Mouse (Mus musculus) liver, embryonic 16.5 days (tissue): ENCODE measurements around the gene Atp2a3. TPM values are rescaled to one million over a fixed set of nuclear protein-coding genes. Genes with fewer than 3 reads are reported as not detected.

Source experiments
- ATAC-seq: fragments of 200-750 bp; cut with Nextera tagmentation; 2 replicates; pipeline ENCODE4 v1.8.0; 2017; ENCODE audit warnings: low read depth, mild to moderate bottlenecking, moderate number of reproducible peaks, moderate library complexity
- H3K27ac ChIP-seq: fragments of 300-500 bp; sonication (generic); 2 replicates; pipeline ENCODE4 v1.5.1; 2014; ENCODE audit warnings: mild to moderate bottlenecking, low read length
- H3K27me3 ChIP-seq: fragments of 300-500 bp; sonication (generic); 2 replicates; pipeline ENCODE4 v1.6.1; 2014; ENCODE audit warnings: low read depth, low read length, mixed read lengths; ENCODE audit not compliant: control insufficient read depth, insufficient read depth
- H3K36me3 ChIP-seq: fragments of 300-500 bp; sonication (generic); 2 replicates; pipeline ENCODE4 v1.6.1; 2014; ENCODE audit warnings: mild to moderate bottlenecking; ENCODE audit not compliant: control insufficient read depth, insufficient read depth
- H3K4me1 ChIP-seq: fragments of 300-500 bp; sonication (generic); 2 replicates; pipeline ENCODE4 v1.6.1; 2014; ENCODE audit warnings: low read depth, low read length, mixed read lengths; ENCODE audit not compliant: control insufficient read depth
- H3K4me2 ChIP-seq: fragments of 300-500 bp; sonication (generic); 2 replicates; pipeline ENCODE4 v1.6.1; 2014; ENCODE audit warnings: low read depth, low read length, mixed read lengths
- H3K4me3 ChIP-seq: fragments of 300-500 bp; sonication (generic); 2 replicates; pipeline ENCODE4 v1.5.1; 2014; ENCODE audit warnings: low read depth, mild to moderate bottlenecking, low read length
- H3K9ac ChIP-seq: fragments of 300-500 bp; sonication (generic); 2 replicates; pipeline ENCODE4 v1.6.1; 2014; ENCODE audit warnings: low read depth, low read length
- H3K9me3 ChIP-seq: fragments of 300-500 bp; sonication (generic); replicated peaks from 2 replicates; pipeline ENCODE4 v1.6.1; 2016; ENCODE audit warnings: low read length; ENCODE audit not compliant: control insufficient read depth
- WGBS: fragments of 180-500 bp; shearing (Covaris S2); extraction: QIAGEN DNeasy Blood & Tissue Kit; methylation state at CpG from one replicate; pipeline ENCODE4 v1.1.7; 2014; ENCODE audit not compliant: insufficient replicate concordance; 5-methylcytosine and 5-hydroxymethylcytosine counted together
- polyA plus RNA-seq: library from polyadenylated mRNA; unstranded; fragments of >200 nt; fragmentation: Nextera tagmentation; extraction: Ambion mirVana; gene quantifications from 2 replicates; pipeline ENCODE4 v1.2.1, GENCODE M21; 2015

The Atp2a3 gene
- polyA plus RNA-seq, 1 experiment from 2014 or later = 13.1 TPM

DNA sequence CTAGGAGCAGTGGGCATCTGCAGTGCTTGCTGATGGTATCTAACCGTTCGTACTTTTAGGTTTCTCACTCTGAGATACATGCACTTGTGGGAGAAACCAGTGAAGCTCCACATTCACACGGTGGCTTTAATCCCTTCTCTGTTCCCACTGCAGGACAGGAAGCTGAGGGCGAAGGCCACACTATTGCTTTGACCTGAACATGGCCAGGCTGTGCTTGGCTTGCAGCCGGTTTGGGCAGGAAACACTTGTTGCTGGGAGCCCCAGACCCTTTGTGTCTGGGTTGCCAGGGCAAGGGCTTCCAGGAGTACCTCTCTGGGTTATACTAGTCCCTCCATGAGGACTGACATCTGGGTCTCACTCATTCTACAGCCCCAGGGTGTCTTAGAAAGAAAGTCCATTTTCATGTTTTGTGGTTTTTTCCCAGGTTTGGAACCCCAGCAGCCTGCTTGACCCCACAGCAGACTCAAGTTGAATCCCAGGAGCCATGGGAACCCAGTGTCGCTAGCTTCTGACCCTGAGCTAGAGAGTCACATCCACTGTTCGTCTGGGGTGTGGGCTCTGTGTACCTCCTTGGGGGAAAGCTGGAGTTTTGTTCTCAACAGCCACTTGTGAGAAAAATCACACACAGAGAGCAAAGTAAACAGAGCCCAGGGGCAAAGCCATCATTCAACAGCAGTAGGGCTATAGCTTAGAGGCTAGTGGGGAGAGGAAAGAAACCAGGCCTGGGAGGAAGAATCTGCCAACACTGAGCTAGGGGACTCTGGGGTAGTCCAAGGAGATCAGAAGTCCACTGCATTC is 15.8 kb upstream of the Atp2a3 start:
- peaks cover 13% of the 10 kb centered on the region for H3K4me1 ChIP-seq
- no peak overlapping the region for H3K4me3 ChIP-seq
- no peaks in the 10 kb centered on the region for H3K27me3 ChIP-seq
- H3K36me3 ChIP-seq = no peaks in the 10 kb centered on the region
- 29% methylated on average over 7 of the region's 7 CpGs for WGBS
- H3K9ac ChIP-seq = no peak overlapping the region
- ATAC-seq = peak; percentile 43; the same call in 1 of the 2 replicates
- no peaks in the 10 kb centered on the region for H3K9me3 ChIP-seq
- H3K27ac ChIP-seq = no peak overlapping the region
- H3K4me2 ChIP-seq = no peak overlapping the region

DNA sequence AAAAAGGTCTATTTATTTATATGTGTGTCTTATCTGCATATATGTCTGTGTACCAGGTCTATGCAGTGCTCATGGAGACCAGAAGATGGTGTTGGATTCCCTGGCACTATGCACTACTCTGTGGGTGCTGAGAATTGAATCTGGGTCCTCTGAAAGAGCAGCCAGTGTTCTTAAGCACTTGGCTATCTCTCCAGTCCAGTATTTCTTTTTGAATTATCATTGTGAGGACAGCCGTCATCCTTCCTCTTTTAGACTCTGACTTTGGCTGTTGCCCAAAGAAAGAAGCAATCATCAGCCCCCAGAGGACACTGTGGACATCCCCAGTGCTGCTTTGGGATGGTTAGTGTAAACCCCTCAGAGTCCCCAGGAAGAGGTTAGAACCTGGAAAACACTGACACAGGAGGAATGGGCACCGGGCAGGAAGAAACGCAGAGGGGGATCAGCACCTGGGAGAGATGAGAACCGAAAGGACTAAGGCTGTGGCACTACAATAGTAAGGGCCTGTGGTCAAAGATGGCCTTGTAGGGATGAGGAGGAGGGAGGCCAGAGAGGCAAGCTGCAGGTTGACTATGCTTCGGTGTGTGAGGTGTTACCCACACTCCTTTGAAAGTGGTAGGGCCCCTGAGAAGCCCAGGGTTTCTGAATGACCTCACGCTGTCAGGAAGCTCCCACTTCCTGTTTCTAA is 15.0 kb upstream of the Atp2a3 start:
- 8% methylated on average over 6 of the region's 6 CpGs for WGBS
- no peaks in the 10 kb centered on the region for H3K9me3 ChIP-seq
- peaks cover 9% of the 10 kb centered on the region for H3K4me1 ChIP-seq
- no peak overlapping the region for H3K4me3 ChIP-seq
- no peak overlapping the region; the same call in 1 of the 2 replicates for H3K9ac ChIP-seq
- ATAC-seq = 0 out of 2 replicates have a peak, but pooled peaks have one; percentile 9
- no peaks in the 10 kb centered on the region for H3K36me3 ChIP-seq
- no peaks in the 10 kb centered on the region for H3K27me3 ChIP-seq
- H3K27ac ChIP-seq = no peak overlapping the region
- peak overlapping the region; percentile 6; the same call in 1 of the 2 replicates for H3K4me2 ChIP-seq

DNA sequence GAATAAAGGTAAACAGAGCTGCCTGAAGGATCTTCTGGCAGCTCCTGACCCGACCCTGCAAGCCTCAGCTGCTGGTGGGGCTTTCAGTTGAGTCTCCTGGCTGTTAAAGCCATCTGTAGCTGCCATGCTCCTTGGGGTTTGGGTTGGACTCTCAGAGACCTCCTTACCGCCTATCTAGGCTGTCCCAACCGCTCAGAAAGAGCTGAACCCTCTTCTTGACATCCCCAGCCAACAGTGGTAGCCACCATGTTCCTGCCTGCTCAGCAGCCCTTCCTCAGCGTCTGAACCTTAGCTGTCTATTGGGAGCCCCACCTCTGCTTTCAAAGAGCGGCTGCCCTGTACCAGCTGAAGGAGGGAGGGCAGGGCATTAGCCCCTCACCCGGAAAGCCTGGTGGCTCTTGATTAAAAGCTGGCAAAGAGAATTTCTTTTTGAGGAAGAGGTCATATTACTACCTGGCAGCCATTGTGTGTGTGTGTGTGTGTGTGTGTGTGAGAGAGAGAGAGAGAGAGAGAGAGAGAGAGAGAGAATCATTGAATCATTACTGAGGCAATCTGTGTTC is 14.3 kb upstream of the Atp2a3 start:
- Histone ChIP-seq H3K9me3 (no peaks in the 10 kb centered on the region), H3K4me3 (no peak overlapping the region), H3K9ac (no peak overlapping the region; the same call in 1 of the 2 replicates), H3K27me3 (no peaks in the 10 kb centered on the region), H3K27ac (no peak overlapping the region), H3K36me3 (no peaks in the 10 kb centered on the region), H3K4me1 (peaks cover 9% of the 10 kb centered on the region), H3K4me2 (peak overlapping the region; percentile 6; the same call in 1 of the 2 replicates)
- ATAC-seq = no peak
- 9% methylated on average over 6 of the region's 6 CpGs for WGBS

DNA sequence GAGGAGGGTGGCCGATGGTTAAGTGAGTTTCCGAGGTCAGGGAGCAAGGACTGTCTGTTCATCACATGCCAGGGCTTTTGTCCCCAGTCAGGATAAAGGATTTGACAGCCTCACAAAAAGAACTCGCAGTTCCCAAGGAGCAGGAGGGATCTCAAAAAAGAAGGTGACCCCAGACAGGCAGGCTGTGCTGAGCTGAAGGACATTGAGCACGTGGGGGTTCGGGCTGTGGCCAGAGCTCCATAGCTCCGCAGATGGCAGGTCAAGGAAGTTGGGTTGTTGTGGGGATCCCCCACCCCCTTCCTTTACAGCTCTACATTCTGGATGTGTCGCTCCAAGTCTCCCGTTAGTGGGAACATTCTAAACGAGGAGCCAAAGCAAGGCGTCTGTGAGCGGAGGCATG is 13.1 kb upstream of the Atp2a3 start:
- 70% methylated on average over 11 of the region's 11 CpGs for WGBS
- no peak overlapping the region for H3K9ac ChIP-seq
- no peak overlapping the region for H3K4me2 ChIP-seq
- no peaks in the 10 kb centered on the region for H3K27me3 ChIP-seq
- no peaks in the 10 kb centered on the region for H3K36me3 ChIP-seq
- ATAC-seq = no peak
- H3K27ac ChIP-seq = no peak overlapping the region
- no peak overlapping the region for H3K4me3 ChIP-seq
- peaks cover 9% of the 10 kb centered on the region for H3K4me1 ChIP-seq
- H3K9me3 ChIP-seq = no peaks in the 10 kb centered on the region

DNA sequence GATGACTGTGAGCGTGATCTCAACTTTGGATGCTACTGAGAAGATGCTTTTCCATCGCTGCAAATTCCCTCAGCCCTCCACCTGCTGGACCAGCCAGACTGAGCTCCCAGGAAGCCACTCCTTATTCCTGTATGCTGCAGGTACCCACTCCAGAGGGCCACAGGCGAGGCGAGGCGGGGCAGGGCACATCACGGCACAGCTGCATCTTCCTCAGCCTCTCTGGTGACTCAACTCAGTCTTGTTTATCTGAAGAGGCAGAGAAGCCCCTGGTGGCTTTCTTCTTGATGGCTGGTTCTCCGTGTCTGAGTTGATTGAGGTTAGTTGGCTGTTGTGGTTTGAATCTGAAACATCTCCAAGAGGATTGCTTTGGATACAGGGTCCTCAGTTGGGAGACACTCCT is 12.7 kb upstream of the Atp2a3 start:
- H3K27ac ChIP-seq = no peak overlapping the region
- WGBS = 40% methylated on average over 7 of the region's 7 CpGs
- H3K4me1 ChIP-seq = peaks cover 9% of the 10 kb centered on the region
- ATAC-seq = no peak
- H3K4me2 ChIP-seq = no peak overlapping the region
- no peaks in the 10 kb centered on the region for H3K9me3 ChIP-seq
- H3K27me3 ChIP-seq = no peaks in the 10 kb centered on the region
- H3K36me3 ChIP-seq = no peaks in the 10 kb centered on the region
- no peak overlapping the region for H3K9ac ChIP-seq
- H3K4me3 ChIP-seq = no peak overlapping the region

DNA sequence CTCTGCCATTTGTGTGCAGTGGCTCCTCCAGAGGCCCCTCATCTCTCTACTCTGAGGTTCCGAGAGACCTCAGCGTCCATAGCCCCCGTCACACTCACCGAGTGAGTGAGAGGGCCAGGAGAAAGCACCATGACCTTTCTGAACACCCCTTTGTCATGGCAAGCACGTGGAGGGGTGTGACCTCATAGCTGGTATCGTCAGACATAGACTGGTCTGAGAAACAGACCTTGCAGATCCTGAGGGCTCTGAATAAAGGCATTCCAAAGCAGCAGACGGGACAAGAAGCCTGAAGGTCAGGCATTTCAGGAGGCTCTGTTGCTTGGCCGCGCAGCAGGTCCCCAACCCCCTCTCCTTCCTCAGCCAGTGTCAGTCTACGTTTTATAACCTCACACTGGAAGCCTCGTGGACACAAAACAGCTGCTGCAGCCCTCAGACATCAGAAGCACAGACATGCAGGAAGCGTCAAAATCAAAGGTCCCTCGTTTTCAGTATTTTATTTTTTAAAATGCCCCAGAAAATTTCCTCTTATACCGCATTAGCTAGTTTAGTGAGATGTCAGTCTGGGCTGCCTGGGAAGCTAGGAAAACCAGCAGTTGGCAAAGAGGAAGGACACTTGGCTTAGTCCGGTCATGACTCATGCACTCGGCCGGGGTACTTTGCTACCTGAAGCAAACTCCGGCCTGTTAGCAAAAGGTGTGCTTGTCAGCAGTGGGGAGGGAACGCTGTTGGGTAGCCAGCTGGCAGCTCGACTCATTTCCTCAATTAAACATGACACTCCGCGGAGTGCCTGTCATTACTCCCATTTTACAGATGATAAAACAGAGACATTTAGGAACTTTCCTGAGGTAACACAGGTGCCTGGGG is 9.6 kb upstream of the Atp2a3 start:
- Histone ChIP-seq H3K36me3 (no peaks in the 10 kb centered on the region), H3K9ac (no peak overlapping the region), H3K27me3 (no peaks in the 10 kb centered on the region), H3K27ac (no peak overlapping the region), H3K4me3 (no peak overlapping the region), H3K9me3 (no peaks in the 10 kb centered on the region), H3K4me2 (no peak overlapping the region), H3K4me1 (no peaks in the 10 kb centered on the region; the same call in none of the 2 replicates)
- no peak for ATAC-seq
- 42% methylated on average over 22 of the region's 22 CpGs for WGBS

DNA sequence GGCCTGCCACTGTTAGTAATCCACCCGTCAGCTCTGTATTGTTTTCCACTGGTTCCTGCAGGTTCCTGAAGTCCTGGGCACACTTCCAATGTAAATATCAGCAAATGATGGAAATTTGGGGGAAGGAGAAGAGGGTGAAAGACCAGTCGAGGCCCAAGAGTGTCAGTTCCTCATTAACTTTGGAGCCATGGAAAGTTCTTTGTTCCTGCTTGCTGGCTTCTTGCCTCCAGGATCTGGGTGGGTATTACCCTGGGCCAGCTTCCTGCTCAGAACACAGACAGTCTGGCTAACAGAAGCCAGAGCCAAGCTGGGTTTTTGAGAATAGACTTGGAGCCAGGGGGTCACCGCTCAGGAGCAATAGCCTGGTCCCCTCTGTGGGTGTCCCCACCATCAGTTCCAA is 8.7 kb upstream of the Atp2a3 start:
- no peak for ATAC-seq
- 37% methylated on average over 3 of the region's 3 CpGs for WGBS
- Histone ChIP-seq H3K27me3 (no peaks in the 10 kb centered on the region), H3K9me3 (no peaks in the 10 kb centered on the region), H3K4me1 (no peaks in the 10 kb centered on the region; the same call in none of the 2 replicates), H3K36me3 (no peaks in the 10 kb centered on the region), H3K4me2 (no peak overlapping the region), H3K9ac (no peak overlapping the region), H3K27ac (no peak overlapping the region), H3K4me3 (no peak overlapping the region)

DNA sequence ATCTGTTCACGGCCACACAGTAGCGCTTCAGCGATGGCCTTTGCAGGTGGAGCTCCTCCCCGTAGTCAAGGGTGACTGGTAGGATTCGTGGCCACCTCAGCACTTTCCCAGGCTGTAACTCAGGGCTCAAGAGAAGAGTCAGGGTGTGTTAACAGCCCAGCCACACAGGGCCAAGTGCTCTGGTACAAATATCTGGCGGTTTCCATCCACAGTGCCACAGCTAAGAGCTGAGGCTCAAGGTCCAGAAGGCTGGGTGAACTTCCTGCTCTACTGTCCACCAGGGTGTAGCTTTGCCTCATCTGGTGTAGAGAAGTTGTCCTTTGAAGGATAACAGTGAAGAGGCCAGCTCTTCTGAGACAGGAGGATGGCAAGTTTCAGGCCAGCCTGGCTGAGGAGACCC is 8.3 kb upstream of the Atp2a3 start:
- Histone ChIP-seq H3K4me2 (no peak overlapping the region), H3K36me3 (no peaks in the 10 kb centered on the region), H3K4me3 (no peak overlapping the region), H3K9me3 (no peaks in the 10 kb centered on the region), H3K4me1 (no peaks in the 10 kb centered on the region; the same call in none of the 2 replicates), H3K9ac (no peak overlapping the region), H3K27me3 (no peaks in the 10 kb centered on the region), H3K27ac (no peak overlapping the region)
- no peak for ATAC-seq
- 59% methylated on average over 6 of the region's 6 CpGs for WGBS
